In genomic region chr2:26020714-26021560, GRCm38 (mm10) we compare ENCODE assay signal across 8 mouse cellular contexts. TPM values are rescaled to one million over a fixed set of nuclear protein-coding genes. Genes with fewer than 3 reads are reported as not detected.
DNase-seq lines count a peak whose midpoint lies in the region; ATAC-seq and TF ChIP-seq lines count a peak whose summit lies in the region.

No protein-coding gene starts in this region.

- WGBS in embryonic facial prominence, embryonic 13.5 days, result 2% methylated on average over 38 of the region's 38 CpGs
- 2% methylated on average over 38 of the region's 38 CpGs for WGBS in heart, embryonic 11.5 days (ENCODE audit: insufficient replicate concordance)
- WGBS in liver, embryonic 14.5 days (ENCODE audit: insufficient replicate concordance), result under 1% methylated on average over 38 of the region's 38 CpGs

- H3K9ac ChIP-seq in embryonic facial prominence, embryonic 13.5 days, result peak overlapping the region; percentile 82
- peak overlapping the region; percentile 83 for H3K9ac ChIP-seq in heart, embryonic 11.5 days (ENCODE audit: low read depth, low read length)
- H3K9ac ChIP-seq in liver, embryonic 14.5 days (replicated peaks), result peak overlapping the region; percentile 93

- peak overlapping the region; percentile 88 for H3K27ac ChIP-seq in embryonic facial prominence, embryonic 13.5 days
- peak overlapping the region; percentile 85 for H3K27ac ChIP-seq in heart, embryonic 11.5 days (ENCODE audit: low read depth, low read length)
- H3K27ac ChIP-seq in liver, embryonic 14.5 days, result peak overlapping the region; percentile 99

- no peak for ATAC-seq in embryonic facial prominence, embryonic 13.5 days (ENCODE audit: insufficient number of reproducible peaks, insufficient read depth, low FRiP score, low TSS enrichment, low read depth)
- peak; percentile 40; the same call in 1 of the 2 replicates for ATAC-seq in heart, embryonic 11.5 days (replicated peaks; ENCODE audit: insufficient number of reproducible peaks, low FRiP score, low TSS enrichment)
- ATAC-seq in liver, embryonic 14.5 days (ENCODE audit: insufficient read depth), result peak; percentile 54

- H3K27me3 ChIP-seq in E14TG2a.4 (ENCODE audit: insufficient read depth, low read length), result no peaks in the 10 kb centered on the region
- no peaks in the 10 kb centered on the region for H3K27me3 ChIP-seq in embryonic facial prominence, embryonic 13.5 days
- H3K27me3 ChIP-seq in heart, embryonic 11.5 days (ENCODE audit: control insufficient read depth, insufficient read depth, low read length), result no peaks in the 10 kb centered on the region
- H3K27me3 ChIP-seq in liver, embryonic 14.5 days (ENCODE audit: control insufficient read depth, insufficient read depth, low read length), result no peaks in the 10 kb centered on the region

- peak; percentile 68 for DNase-seq in adrenal gland, postnatal 14 days
- DNase-seq in kidney, postnatal 36 days, result peak; percentile 34 to 63
- DNase-seq in liver, embryonic 14.5 days (ENCODE audit: low read depth in 3 of 3, low spot score in 3 of 3), result no peak
- peak; percentile 11 to 24 for DNase-seq in natural killer cell, adult 2 months (ENCODE audit: low spot score in 2 of 2)
- no peak for DNase-seq in yolk sac, embryonic 10.5 days (ENCODE audit: low spot score)

- peak overlapping the region; percentile 94 for H3K4me3 ChIP-seq in E14TG2a.4 (replicated peaks; ENCODE audit: low read length)
- H3K4me3 ChIP-seq in embryonic facial prominence, embryonic 13.5 days, result peak overlapping the region; percentile 94
- H3K4me3 ChIP-seq in heart, embryonic 11.5 days (ENCODE audit: low read depth, low read length), result peak overlapping the region; percentile 62
- peak overlapping the region; percentile 94 to 98 for H3K4me3 ChIP-seq in liver, embryonic 14.5 days (ENCODE audit: insufficient read depth in 1 of 2, low read depth in 2 of 2, low read length in 2 of 2)

- peaks cover 45% of the 10 kb centered on the region for H3K4me1 ChIP-seq in E14TG2a.4 (replicated peaks; ENCODE audit: low read depth, low read length)
- peaks cover 13% of the 10 kb centered on the region for H3K4me1 ChIP-seq in embryonic facial prominence, embryonic 13.5 days
- H3K4me1 ChIP-seq in heart, embryonic 11.5 days (ENCODE audit: control insufficient read depth, insufficient read depth, low read length), result peaks cover 21% of the 10 kb centered on the region
- H3K4me1 ChIP-seq in liver, embryonic 14.5 days (replicated peaks; ENCODE audit: control insufficient read depth in 2 of 2, insufficient read depth in 2 of 2, low read length in 1 of 2), result peaks cover 28 to 41% of the 10 kb centered on the region in 2 experiments

- H3K4me2 ChIP-seq in embryonic facial prominence, embryonic 13.5 days, result peak overlapping the region; percentile 75
- H3K4me2 ChIP-seq in heart, embryonic 11.5 days, result peak overlapping the region; percentile 76
- H3K4me2 ChIP-seq in liver, embryonic 14.5 days (ENCODE audit: low read depth), result peak overlapping the region; percentile 100

- TF ChIP-seq EP300 in liver, embryonic 14.5 days (IDR thresholded peaks at IDR 0.05; ENCODE audit: low read depth), result no peak; the same call in 1 of the 2 replicates

- H3K36me3 ChIP-seq in E14TG2a.4 (ENCODE audit: insufficient read depth, low read length), result peaks cover 39% of the 10 kb centered on the region
- peaks cover 6% of the 10 kb centered on the region for H3K36me3 ChIP-seq in embryonic facial prominence, embryonic 13.5 days
- H3K36me3 ChIP-seq in heart, embryonic 11.5 days (ENCODE audit: control insufficient read depth, insufficient read depth, low read length), result no peaks in the 10 kb centered on the region
- H3K36me3 ChIP-seq in liver, embryonic 14.5 days (replicated peaks; ENCODE audit: control insufficient read depth, insufficient read depth, low read depth), result peaks cover 29% of the 10 kb centered on the region

- H3K9me3 ChIP-seq in E14TG2a.4 (ENCODE audit: low read length), result no peaks in the 10 kb centered on the region
- H3K9me3 ChIP-seq in embryonic facial prominence, embryonic 13.5 days, result no peaks in the 10 kb centered on the region
- no peaks in the 10 kb centered on the region for H3K9me3 ChIP-seq in heart, embryonic 11.5 days (replicated peaks; ENCODE audit: control insufficient read depth, low read length)
- no peaks in the 10 kb centered on the region for H3K9me3 ChIP-seq in liver, embryonic 14.5 days (ENCODE audit: control insufficient read depth, low read length)

- TF ChIP-seq CTCF in E14TG2a.4 (conservative IDR thresholded peaks at IDR 0.05; ENCODE audit: low read length), result no peak
- TF ChIP-seq CTCF in liver, embryonic 14.5 days (IDR thresholded peaks at IDR 0.05; ENCODE audit: low read depth), result peak; percentile 4; the same call in 1 of the 2 replicates

RNA-seq across cellular contexts. Expression of gene Ubac1, which starts 0.6 kb away (rescaled TPM):
- total RNA-seq in adrenal gland, postnatal 14 days (2021), result 53.0 and 58.0 TPM in 2 replicates
- polyA plus RNA-seq in embryonic facial prominence, embryonic 13.5 days (2015; fragmentation: Nextera tagmentation; extraction: Ambion mirVana), result 89.7 and 93.6 TPM in 2 replicates
- 136 and 141 TPM in 2 replicates for polyA plus RNA-seq in heart, embryonic 11.5 days (2014; fragmentation: Nextera tagmentation; extraction: Ambion mirVana)
- 259 and 320 TPM in 2 replicates for polyA plus RNA-seq in liver, embryonic 14.5 days (2012; rRNA removed)
- polyA plus RNA-seq in liver, embryonic 14.5 days (2014; fragmentation: Nextera tagmentation; extraction: Ambion mirVana), result 504 and 526 TPM in 2 replicates

RNA-seq across cellular contexts. Expression of gene Camsap1, which starts 37.9 kb away (rescaled TPM):
- 25.9 and 32.1 TPM in 2 replicates for total RNA-seq in adrenal gland, postnatal 14 days (2021)
- polyA plus RNA-seq in embryonic facial prominence, embryonic 13.5 days (2015; fragmentation: Nextera tagmentation; extraction: Ambion mirVana), result 15.0 and 20.1 TPM in 2 replicates
- polyA plus RNA-seq in heart, embryonic 11.5 days (2014; fragmentation: Nextera tagmentation; extraction: Ambion mirVana), result 8.9 and 14.1 TPM in 2 replicates
- 2.3 and 2.8 TPM in 2 replicates for polyA plus RNA-seq in liver, embryonic 14.5 days (2012; rRNA removed)
- 4.7 and 6.6 TPM in 2 replicates for polyA plus RNA-seq in liver, embryonic 14.5 days (2014; fragmentation: Nextera tagmentation; extraction: Ambion mirVana)

Comparison
In these comparisons a context has a peak if more than half of its experiments do, and no peak if none do; other contexts are left out.
1. DNase-seq: peak in adrenal gland, postnatal 14 days (single experiment), kidney, postnatal 36 days (2 of 2) and natural killer cell, adult 2 months (2 of 2); none in liver, embryonic 14.5 days (0 of 3) and yolk sac, embryonic 10.5 days (single experiment).
2. Peak in every context shown above with its lines, with median percentiles within 50 percentile points of each other: H3K4me3 ChIP-seq, H3K27ac ChIP-seq, H3K4me2 ChIP-seq and H3K9ac ChIP-seq.